Mouse (Mus musculus) layer of hippocampus, adult 9-11 months (tissue): ENCODE results near the gene Fam124a.
"Not testable (repeated sequence)": the region's sequence is repeated elsewhere in the genome, so short reads cannot be mapped to it uniquely, and the experiment has no call there.

Experiments used
- DNase-seq: peaks from one replicate; pipeline ENCODE4 v3.0.0; 2022

The Fam124a gene

DNA sequence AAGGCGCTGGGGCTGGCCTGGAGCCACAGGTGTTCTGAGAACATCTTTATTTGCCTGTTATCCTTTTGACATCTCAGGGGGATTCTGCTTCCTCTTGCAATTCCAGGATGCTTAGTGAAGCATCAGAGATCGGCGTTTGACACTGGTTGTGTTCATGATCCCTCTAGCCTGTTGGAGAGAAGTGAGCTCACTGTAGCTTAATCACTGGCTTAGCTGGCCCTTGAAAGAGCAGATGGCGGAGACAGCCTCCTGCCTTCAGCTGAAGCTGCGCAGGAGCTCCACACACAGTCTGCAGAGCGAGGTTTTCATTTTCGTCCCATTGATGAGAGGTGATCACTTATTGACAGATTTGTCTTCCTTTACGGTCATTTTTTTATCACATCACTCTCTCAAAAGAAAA, 20.3 kb downstream of the Fam124a start:
- peak; percentile 40 for DNase-seq

DNA sequence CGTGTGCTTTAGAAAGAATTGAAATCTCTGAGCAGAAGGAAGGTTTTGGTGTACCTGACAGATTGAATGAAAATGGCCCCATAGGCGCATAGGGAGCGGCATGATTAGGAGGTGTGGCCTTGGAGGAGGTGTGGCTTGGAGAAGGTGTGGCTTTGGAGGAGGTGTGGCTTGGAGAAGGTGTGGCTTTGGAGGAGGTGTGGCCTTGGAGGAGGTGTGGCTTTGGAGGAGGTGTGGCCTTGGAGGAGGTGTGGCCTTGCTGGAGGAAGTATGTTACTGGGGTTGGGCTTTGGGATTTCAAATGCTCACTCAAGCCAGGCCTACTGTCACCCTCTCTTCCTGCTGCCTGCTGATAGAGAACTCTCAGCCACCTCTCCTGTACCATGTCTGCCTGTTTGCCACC, 25.4 kb downstream of the Fam124a start:
- no peak for DNase-seq

GRCm38 (mm10) chr14:62581768-62582167, 26.2 kb downstream of the Fam124a start:
- DNase-seq: no peak

DNA sequence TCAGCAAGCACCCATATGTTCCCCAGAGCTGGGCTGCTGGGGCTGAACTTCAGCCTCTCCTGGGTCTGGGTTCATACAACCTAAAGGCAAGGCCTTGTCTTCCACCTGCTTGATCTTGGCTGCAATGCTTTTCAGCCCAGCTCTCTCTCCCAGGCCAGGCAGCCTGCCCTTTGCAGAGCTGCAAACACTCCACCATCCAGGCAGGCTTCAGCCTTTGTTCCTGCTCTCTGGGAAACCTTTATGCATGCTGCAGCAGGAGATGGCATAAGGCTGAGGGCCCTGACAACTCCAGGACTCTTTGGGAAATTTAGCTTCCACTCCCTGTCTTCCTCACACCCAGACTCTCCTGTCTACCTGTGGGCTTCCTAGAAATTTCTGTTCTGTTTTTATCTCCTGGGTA, 29.1 kb downstream of the Fam124a start:
- no peak for DNase-seq

GRCm38 (mm10) chr14:62585338-62585737, 29.8 kb downstream of the Fam124a start:
- peak; percentile 42 for DNase-seq

GRCm38 (mm10) chr14:62600109-62600522, 44.6 kb downstream of the Fam124a start:
- DNase-seq: no peak

GRCm38 (mm10) chr14:62602271-62602670, 46.7 kb downstream of the Fam124a start:
- DNase-seq: peak; percentile 39

DNA sequence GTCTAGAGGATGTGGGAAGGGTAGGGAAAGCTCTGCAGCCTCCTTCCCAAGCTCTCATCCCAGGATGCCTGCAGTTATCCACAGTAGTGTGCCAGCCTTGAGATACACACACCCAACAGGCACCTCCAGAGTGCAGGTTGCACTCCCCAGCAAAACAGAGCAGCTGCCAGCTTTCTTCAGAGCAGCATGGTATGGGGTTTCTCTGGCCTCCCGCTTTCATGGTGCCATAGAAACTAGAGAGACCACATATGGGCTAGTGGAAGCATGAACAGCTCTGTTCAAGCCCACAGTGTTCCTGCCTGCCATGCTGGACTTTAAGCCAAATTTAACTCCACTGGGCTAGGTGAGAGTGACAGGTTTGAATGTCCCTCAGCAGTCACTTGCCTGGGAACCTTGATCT, 47.3 kb downstream of the Fam124a start:
- DNase-seq: peak; percentile 19

- peak; percentile 18 for DNase-seq
Observed at GRCm38 (mm10) chr14:62607791-62608196, 52.3 kb downstream of the Fam124a start.

GRCm38 (mm10) chr14:62609904-62610303, 54.4 kb downstream of the Fam124a start:
- no peak for DNase-seq

GRCm38 (mm10) chr14:62622393-62622792, 66.9 kb downstream of the Fam124a start:
- peak; percentile 65 for DNase-seq

GRCm38 (mm10) chr14:62627951-62628350, 72.4 kb downstream of the Fam124a start:
- peak; percentile 22 for DNase-seq

GRCm38 (mm10) chr14:62637436-62638344, 82.2 kb downstream of the Fam124a start:
- peak; percentile 25 for DNase-seq

DNA sequence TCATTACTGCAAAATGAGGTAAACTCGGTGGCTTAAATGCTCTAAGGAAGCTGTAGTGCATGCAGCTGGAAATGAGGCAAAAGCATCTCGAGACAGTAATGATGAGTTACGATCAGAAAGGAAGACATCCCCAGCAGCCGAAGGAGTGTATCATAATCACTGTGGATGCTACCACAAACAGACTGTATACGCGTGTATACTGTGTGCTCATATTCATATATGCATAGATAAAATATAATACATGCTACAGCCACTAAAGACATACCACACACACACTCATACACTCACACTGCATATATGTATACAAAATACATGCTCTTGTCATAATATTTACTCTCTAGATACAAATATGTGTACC, 82.8 kb downstream of the Fam124a start:
- DNase-seq: no peak

- DNase-seq: no peak
Observed at GRCm38 (mm10) chr14:62639111-62639510, 83.6 kb downstream of the Fam124a start.

DNA sequence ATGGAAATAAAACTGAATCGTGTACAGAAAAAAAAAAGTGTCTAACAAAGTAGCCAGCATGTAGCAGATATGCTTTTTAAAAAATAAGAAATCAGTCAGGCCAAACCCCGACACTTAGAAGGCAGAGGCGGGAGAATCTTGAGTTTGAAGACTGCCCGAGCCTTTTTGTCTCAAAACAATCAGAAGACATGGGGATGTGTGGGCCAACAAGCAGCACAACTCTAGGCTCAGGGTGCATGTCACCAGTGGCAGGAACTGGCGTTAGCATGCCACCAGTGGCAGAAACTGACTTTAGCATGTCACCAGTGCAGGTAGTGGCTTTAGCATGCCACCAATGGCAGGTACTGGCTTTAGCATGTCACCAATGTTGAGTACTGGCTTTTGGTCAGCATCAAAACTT, 84.0 kb downstream of the Fam124a start:
- no peak for DNase-seq

DNA sequence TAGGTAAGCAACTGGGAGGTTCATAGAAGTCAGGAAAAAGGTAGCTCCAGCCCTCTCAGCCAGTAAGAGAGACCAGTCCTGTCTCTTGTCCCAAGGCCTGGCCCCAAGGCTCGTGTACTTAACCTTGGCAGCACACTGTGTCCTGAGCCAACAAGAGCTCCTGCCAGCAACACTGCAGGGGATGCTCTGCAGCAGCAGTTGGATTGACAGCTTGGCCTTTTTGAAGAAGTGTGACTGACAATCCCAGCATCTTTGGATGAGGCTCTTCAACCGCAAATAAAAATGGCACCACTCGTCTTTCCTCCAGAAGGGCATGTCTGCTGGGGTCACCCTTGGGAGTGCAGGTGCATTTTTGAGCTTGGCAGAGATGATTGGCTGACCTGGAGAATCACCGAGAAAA, 84.9 kb downstream of the Fam124a start:
- DNase-seq: no peak

GRCm38 (mm10) chr14:62642368-62642767, 86.8 kb downstream of the Fam124a start:
- not testable (repeated sequence) for DNase-seq

DNA sequence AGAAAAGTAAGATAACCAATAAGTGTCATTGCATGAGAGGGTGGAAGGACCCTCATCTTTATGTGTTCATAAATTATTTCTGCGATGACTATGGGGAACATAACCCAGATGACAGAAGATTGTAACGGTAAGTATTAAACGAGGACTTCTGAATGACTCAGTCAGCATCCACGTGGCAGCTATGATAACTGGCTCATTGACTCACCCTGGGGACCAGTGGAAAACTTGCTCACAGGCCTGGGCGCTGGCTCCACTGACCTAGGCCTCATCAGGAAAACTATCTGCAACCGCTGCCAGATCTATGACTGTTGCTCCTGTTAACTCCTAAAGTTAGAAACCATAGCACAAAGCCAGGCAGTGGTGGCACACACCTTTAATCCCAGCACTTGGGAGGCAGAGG, 92.9 kb downstream of the Fam124a start:
- DNase-seq: no peak

DNA sequence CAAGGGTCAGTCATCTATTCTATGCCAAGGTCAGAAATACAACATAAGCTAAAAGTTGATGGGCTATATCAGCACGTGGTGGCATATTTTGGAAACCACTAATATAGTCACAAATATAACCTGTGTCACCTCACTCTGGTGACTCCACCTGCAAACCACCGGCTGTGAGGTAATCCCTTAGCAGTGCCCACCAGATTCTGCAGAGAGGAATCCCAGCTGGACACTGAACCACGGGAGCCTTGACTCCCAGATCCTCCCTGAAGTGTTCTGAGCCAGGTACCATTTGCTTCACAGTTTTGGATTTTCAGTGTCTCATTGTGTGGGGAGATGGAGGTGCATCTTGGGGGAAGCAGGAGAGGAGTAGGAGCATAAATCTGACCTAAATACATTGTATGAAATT, 94.8 kb downstream of the Fam124a start:
- no peak for DNase-seq

GRCm38 (mm10) chr14:62651771-62652170, 96.2 kb downstream of the Fam124a start:
- no peak for DNase-seq

- no peak for DNase-seq
Observed at GRCm38 (mm10) chr14:62655996-62656395, 100.5 kb downstream of the Fam124a start.

- DNase-seq: no peak
Observed at GRCm38 (mm10) chr14:62657469-62657868, 101.9 kb downstream of the Fam124a start.
